Mouse (Mus musculus) WW6 (cell line): Measurements from ENCODE around the gene Spns2.

ENCODE experiments used
- DNase-seq: peaks from one replicate; pipeline ENCODE4 v3.0.0-alpha.2; 2013; ENCODE audit warnings: low read depth, low spot score

The Spns2 gene

DNA sequence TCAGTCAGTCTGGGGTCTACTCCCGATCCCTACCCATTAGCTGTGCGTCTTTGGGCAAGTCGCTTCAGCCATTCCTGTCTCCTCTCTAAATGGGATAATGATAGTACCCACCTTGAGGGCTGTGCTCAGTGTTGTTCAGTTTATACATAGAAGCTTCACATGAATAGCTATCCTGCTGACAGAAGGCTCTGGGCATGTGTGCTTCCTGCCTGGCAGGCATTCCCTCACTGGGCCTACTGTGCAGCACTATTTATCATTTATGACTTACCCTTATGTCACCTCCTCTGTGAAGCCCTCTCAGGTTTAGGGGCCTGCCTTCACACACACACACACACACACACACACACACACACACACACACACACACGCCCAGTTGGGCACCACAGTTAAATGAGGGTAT lies 10.4 kb upstream of the Spns2 start:
- no peak for DNase-seq

DNA sequence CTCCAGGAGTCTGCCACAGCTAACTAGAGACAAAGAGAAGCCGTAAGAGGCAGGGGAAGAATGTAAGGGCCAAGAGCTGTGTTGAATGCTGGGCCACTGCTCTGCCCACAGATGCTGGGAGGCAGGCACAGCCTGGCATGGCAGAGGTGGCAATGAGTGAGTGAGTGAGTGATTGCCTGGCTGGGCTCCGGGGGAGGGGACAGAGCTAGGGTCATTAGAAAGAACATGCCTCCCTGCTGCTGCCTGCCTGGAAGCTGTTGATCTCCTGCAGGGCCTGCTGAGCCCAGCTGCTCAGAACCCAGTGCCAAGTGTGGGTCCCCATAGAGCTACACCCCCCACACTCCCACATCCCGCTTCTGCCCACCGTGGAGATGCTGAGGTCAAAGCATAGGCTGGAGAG lies 7.7 kb upstream of the Spns2 start:
- DNase-seq, result no peak

DNA sequence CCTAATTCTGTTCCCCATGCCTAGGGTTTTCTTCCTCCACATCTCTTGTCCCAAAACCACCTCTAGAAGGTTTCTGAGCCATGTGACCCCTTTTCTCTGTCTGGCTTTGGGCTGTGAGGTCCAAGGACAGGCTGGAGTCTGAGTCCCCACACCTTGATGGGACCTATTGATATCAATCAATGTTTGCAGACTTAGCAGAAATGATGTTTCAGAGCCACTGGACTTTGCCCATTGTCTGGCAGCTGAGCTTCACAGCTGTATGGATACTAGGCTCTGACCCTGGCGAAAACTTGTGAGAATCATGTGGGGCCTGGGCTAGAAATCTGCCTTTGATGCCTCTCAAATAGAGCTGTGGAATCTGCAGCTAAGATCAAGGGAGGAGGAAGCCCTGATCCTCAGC lies 7.1 kb upstream of the Spns2 start:
- DNase-seq, result no peak

DNA sequence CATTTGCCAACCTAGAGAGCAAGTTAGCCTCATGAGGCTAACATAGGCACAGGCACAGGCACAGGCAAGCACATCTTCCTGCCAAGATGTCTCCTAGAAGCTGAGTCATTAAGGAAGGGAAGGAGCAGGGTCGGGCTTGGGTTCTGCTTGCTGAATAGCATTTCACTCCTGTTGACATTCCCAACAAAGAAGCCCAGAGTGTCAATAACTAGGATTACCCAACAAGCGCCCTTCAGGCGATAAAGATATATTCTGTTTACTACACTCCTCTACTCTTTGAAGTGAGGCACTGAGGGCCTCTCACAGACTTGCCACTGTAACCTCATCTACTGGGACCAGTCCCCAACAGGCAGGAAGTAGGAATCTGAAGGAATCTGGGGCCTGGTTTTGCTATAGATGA lies 6.4 kb upstream of the Spns2 start:
- DNase-seq, result no peak

DNA sequence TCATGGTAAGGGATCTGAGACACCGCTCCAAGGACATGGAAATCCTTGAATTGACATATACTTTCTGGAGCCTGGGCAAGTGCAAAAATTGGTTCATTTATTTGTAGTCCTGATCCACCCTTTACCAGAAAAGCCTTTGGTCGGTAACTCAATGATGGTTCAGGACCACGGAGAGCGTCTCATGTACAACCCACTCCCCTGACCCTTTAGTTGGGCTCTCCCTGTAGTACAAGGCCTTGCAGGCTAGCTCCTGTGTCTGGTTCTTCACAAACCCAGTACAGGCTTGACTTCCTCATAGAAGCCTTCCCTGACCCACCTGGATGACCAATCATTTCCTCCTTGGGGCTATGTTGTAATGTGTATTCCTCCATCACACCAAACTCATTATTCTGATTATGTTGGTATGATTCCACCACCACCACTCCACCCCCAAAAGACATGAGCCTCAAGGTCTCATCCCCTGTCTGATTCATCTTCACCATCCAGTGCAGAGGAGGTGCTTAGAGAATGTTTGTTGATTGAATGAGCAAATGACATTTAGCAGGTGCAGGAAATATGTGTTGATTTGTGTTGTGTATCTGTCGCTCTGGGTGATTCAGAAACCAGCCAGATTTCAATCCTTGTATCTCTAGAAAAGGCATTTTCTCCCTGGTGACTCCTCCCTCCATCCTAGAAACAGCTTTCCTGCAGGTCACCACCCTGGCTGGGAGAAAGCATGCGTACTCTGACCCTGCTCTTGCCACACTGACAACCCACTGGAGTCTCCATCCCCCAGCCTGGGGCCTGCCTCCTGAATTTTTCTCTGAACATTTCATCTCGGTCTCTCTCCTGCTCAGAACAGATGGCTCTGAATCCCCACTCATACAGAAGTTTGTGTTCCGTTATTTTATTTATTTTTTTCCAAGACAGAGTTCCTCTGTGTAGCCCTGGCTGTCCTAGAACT lies 4.6 kb upstream of the Spns2 start:
- DNase-seq, result no peak

DNA sequence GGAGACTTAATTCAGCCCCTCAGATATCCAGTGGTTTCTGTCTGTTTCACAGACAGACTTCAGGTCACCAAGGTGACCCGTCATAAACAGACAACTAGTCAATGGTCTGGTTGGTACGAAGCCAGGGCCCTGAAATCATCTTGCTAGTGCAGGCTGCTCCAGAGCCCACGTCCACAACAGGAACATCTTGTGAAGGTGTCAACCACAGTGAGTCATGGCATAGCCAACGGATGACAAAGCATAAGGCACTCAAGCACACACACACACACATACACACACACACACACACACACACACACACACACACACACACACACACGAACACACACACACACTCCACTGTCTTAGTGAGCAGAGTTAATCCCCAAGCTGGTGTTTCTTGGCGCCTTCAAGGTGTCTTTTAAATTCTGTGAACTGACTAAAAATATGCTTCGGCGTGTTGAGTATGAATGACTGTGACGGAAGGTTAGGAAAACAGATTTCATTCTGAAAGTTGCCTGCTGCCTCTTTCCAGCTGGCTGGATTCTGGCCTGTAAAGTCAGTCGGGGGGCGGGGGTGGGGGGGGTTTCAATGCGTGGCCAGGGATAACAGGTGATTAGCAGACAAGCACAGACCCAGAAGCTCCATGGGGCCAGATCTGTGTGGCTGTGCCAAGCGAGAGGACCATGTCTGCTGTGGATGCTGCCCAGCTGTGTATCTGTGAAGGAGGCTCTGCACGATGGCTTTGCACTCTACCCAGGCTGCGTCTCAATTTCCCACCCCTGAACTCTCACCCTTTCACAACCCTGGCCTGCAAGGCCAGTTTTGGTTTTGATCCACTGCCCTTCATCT lies 1.6 kb upstream of the Spns2 start:
- no peak for DNase-seq

DNA sequence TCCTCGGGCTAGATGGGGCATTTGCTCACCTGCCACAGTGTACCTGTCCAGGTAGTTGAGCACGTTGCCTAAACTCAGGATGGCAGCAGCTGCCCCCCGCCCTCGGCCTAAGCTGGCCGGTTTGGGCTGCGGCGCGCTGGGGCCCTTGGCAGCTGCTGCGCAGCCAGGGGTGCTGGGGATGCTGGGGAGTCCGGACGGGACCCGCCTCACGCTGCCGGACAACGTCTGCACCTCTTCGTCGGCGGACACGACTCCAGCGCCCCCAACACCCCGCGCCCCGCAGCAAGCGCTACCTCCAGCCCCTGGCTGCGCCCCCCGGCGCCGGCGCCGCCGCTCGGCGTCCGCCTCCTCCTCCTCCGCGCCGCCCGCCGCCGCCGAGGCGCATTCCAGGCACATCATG lies 307 bp downstream of the Spns2 start:
- no peak for DNase-seq

DNA sequence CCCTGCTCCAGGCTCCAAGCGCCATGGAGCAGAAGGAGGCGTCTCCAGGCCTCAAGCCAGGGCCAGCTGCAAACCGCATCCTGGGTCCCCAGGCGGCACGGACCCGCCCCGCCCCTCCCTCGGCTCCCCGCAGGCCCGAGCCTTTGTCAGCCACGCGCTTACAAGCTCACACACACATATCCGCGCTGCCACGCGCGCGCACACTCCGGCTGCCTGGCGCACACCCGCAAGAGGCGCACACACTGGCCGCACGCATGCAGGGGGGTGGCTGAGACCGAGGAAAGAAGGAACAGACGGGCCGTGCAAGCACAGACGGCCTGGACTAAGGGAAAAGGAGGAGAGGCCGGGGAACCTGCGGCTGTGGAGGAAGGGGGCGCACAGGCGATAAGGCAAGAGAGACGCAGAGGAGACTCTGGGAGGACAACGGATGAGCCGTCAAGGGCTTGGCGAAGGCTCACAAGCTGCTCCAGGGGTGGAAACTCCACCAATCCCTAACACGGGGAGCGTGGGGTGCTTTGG lies 892 bp downstream of the Spns2 start:
- peak; percentile 45 for DNase-seq

DNA sequence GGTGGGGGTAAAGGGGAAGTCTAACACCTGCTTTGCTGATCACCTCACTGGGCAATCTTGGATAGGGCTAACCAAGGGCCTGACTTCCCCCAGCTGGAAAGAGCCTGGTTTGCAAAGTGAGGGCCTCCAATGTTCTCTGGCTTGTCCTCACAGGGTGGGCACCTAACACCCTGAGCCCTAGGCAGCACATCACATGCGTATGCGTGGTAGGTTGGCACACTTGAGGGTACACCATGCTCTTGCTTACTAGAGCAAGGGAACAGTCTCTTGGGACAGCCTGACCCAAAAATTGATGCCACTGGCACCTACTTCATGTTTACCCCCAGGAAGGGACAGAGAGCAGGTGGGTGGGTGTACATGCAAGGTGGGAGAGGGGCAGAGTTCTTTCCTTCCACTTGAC lies 2.0 kb downstream of the Spns2 start:
- no peak for DNase-seq

DNA sequence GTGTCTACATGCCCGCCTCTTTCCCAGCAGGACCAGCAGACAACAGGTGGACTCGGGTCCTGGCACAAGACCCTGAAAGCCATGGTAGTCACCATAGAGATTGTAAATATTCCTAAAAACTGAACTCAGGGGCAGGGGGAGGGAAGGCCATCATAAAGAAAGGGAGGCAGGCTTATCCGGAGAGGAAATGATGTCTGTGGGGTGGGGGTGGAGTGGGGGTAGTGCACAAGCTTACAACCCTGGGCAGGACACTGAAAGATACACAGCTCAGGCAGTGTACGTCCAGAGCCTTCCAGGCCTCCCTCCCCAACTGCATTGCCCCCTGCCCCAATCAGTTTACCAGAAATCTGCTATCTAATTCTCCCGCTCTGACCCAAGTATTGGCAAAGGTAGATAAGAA lies 2.5 kb downstream of the Spns2 start:
- DNase-seq, result no peak

DNA sequence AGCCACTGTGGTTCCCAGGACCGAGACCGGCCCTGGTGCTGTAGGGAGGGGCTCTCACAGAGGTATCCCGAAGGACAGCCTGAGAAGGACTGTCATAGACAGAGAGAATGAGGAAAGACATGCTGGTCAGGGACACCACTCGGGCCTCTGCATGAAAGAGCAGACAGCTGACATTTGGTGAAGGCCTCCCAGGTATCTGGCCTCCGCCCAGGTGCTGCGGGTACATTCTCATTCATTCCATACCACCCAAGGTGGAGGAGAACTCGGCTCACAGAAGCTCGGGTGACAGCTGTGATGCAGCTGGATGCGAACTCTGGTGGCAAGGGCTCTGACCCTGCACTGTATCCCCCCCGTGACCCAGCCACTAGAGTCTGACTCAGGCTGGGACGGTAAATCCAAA lies 3.7 kb downstream of the Spns2 start:
- DNase-seq, result no peak

DNA sequence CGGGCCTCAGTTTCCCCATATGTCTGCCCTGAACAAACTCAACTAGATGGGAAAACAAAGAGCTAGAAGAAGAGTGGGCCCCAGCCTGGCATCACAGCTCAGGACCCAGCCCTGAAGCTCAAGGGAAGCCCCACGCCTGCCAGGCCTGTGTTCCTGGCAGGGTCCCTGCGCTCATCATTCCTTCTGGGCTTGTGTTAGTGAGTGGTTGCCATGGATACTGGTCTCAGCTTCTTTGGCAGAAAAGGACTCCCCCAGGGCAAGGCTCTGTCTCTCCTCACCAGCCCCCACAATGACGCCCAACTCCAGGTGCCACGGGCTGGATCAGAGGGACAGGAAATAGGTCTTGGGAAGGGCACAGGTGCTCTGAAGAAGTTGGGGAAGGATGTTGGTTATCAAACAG lies 4.5 kb downstream of the Spns2 start:
- no peak for DNase-seq

DNA sequence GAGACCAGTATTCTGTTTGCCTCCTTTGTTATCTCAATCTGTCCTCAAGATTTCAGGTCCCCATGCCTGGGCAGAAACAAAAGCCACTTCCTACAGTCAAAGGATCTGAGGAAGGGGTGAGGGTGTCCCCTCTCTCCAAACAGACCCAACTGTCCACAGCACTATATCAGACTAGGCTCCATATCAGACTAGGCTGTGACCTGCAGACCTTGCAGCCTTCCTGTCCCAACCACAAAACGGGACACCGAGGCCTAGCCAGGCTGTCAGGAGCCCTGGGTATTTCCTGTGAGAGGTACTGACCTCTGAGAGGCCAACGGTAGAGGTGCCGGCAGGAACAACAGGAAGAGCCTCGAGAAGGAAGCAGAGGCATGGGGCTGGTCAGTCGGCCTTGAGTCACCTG lies 5.2 kb downstream of the Spns2 start:
- no peak for DNase-seq

DNA sequence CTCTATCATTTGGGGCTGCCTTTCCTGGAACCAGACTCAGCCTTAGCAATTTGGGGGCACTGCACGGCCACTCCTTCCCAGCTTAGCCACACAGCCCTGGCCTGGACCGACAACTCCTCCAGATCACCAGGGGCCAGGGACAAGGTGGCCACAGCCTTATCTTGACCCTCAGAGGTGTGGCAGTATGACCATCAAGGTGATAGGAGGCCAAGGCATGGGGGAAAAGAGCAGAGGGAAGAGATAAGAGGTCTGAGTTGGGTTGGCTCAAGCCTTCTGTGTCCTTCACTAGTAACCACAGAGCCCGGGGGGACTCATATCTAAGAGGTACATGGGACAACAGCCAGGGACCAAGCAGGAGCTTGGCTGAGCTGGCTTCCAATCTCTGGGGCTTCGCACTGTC lies 7.8 kb downstream of the Spns2 start:
- no peak for DNase-seq

DNA sequence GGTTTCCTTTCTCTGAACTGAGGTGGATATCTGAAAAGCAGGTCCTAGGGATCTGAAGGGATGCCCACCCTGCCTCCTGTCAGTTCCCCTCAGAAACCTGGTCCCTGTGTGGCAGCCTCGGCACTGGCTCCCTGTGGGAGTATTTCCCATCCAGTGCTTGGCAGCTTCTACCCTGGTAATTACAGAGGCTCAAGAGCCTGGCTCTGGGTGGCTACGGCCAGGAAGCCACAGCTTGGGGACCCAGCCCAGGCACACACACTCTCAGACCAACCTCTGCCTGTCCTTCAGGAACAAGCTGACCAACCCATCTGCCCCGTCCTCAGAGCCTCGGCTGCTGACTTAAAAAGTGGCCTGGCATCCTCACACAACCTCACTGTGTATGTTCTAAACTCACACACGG lies 8.4 kb downstream of the Spns2 start:
- DNase-seq, result no peak

DNA sequence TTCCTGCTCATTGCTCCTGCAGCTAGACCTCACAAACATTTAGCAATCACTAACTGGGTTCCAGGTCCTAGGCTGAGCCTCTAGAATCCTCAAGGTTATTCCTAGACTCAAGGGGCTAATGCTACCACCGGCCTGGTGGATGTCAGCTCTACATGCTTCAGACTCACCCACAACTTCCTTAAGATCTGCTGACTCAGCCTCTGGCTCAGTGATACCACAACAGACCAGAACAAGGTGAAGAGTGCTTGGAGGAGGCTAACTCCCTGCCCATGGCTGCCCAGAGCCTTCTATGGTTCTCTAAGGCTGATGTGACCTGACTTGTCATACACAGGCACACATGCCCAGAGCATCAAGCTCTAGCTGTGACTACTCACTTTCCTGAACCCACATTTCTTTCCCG lies 10.2 kb downstream of the Spns2 start:
- no peak for DNase-seq

DNA sequence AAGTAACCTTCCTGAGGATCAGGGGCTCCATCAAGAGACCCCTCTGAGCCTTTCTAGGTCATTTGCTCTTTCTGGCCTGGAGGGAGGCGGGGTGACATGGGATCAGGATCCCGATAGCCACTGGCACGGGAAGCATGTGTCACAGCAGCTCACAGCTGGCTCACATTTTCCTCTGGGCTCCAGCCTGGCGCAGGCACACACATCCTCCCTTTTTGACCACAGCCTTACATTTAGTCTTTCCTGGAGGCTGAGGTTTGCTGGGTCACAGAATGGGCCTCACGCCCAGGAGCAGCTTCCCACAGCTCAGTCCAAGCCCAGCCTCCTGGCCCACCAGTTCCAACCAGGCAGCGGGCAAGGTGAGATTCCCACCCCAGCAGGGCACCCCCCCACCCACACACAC lies 11.5 kb downstream of the Spns2 start:
- no peak for DNase-seq

DNA sequence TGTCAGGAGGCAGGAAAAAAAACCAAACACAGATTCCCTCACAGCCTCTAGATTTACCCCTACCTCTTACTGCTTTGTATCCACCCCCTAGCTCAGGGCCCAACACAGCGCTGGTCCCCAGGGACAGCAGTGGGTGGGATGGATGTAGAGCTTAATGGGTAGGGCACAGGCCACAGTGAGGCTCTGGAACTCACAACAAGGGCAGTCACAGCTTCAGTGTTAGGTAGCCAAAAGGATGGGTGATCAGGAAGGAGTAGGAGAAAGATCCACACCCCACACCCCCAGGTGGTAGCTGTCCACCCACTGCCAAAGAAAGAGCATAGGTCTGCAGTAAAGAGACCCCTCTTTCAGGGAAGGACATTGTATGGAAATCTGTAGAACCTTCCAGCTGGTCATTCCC lies 12.1 kb downstream of the Spns2 start:
- DNase-seq, result no peak

DNA sequence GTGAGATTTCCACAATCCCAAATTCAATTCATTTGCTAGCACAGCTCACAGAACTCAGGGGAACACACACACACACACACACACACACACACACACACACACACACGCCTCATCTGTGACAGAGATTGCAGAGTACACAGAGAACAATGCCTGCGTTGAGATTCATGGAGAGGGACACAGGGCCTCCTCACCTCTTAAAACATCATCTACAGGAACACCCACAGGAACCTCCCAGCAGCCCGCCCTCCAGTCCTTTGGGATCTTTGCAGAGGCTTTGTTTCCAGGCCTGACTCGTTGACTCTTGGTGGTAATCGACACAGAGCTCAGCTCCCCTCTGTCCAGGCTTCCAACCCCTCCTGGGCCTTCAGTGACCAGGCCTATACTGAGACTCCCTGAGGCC lies 12.5 kb downstream of the Spns2 start:
- no peak for DNase-seq

DNA sequence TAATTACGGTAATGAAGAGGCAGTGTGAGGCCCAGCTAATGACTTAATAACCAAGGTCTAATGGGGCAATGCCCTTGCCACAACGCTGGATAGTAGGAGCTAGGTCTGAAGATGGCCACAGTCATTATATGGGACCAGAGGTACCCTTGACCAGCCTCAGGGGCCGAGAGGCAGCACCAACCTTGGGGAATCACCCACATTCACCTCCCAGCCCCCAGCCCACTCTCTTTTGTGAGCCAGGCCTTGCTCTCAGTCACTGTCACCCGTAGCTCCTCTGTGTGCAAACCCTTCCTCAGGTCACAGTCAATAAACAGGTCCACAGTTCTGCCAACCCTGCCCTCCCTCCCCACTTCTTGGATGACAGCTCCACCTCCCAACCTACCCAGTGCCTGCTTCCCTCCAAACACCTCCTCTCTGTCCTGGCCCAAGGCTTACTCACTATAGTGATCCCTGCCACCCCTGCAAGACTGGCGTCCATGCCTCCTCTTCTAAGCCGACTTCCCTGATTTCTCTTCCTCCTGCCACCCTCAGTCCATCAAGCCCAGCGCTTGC lies 13.6 kb downstream of the Spns2 start:
- no peak for DNase-seq

DNA sequence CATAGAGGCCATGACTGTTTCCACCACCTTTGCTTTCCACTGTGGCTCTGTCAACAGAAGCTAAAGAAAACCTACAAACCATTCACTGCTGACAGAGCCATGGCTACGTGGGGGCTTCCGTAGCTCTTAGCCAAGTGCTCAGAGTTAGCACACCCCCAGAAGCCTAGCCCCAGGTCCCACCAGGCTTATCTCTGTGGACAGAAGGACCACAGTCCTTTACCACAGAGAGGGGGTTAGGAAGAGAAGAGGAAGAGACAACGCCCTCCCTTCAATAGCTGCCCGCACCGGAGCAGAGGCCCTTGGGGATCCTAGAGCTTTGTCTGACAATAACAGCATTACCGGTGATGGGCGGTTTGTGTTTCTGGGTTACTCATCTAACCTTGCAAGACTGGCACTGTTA lies 14.3 kb downstream of the Spns2 start:
- DNase-seq, result no peak

DNA sequence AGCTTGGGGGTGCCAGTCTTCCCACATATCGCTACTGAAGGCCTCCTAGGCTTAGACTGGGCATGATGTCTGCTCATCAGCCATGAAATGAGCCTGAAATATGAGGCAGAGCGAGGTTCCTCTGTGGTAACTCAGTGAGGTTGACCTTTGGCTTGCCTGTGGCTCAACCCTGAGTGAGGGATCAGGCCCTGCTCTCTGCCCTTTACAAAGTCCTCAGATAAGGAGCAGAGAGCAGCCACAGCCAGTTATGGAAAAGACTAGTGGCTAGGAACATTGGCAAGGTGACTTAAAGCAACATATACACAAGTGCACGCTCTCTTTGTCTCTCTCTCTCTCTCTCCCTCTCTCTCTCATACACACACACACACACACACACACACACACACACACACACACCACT lies 14.8 kb downstream of the Spns2 start:
- DNase-seq, result no peak
